Mouse (Mus musculus) cerebral cortex, adult 2 months (tissue): Measurements from ENCODE around the gene Lamb1.

Experiments used
- WGBS: fragments of 180-500 bp; shearing (Covaris S2); methylation state at CpG from one replicate; pipeline ENCODE4 v1.1.7; 2018; 5-methylcytosine and 5-hydroxymethylcytosine counted together

The Lamb1 gene

DNA sequence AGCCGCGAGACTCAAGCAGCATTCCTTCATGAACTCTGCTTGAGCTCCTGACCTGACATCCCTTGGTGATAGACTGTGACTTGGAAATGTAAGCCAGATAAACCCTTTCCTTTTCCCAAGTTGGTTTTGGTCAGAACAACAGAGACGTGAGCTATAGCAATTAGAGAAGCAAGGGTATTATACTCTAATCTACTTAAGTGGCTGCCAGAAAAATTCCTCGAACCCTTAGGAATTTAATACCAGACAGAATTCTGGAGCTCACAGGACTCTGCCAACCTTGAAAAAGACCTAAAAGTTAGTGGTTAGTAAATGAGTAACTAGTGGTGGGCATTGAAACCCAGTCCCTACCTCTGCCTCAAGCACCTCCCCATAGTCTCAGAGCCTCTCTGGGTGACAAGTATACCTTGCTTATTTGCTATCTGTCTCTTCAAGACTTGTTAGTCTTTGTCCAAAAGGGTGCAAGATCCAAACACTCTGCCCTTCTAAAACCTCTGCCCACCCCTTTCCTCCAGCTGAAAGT, 18.6 kb downstream of the Lamb1 start:
- WGBS, result 79% methylated on average over 4 of the region's 4 CpGs

- 89% methylated on average over 10 of the region's 10 CpGs for WGBS
These were observed 24.0 kb downstream of the Lamb1 start for GRCm38 (mm10) chr12:31289046-31289445.

- 56% methylated on average over 3 of the region's 3 CpGs for WGBS
These were observed 25.9 kb downstream of the Lamb1 start for GRCm38 (mm10) chr12:31290951-31291350.

- WGBS, result 77% methylated on average over 15 of the region's 15 CpGs
These were observed 28.5 kb downstream of the Lamb1 start for GRCm38 (mm10) chr12:31293361-31294142.

DNA sequence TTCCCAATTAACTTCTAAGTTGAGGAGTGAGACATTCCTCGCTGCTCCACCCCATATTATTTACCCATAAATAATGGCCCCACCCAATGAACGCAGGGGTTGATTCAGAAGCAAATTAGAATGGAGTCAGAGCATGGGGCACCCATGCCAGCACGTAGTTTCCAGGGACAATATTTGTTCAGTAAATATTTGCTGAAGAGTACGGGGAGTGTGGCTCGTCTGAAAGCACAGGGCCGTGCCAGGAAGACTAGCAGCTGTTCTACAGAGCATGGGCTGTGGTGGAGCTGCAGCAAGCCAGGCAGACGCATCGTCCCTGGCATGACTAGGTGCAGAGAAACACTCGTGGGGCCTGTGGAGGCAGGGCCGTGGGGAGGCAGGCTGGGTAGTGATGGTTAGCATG, 29.5 kb downstream of the Lamb1 start:
- 55% methylated on average over 10 of the region's 10 CpGs for WGBS

GRCm38 (mm10) chr12:31294996-31295395, 30.0 kb downstream of the Lamb1 start:
- 69% methylated on average over 11 of the region's 11 CpGs for WGBS

DNA sequence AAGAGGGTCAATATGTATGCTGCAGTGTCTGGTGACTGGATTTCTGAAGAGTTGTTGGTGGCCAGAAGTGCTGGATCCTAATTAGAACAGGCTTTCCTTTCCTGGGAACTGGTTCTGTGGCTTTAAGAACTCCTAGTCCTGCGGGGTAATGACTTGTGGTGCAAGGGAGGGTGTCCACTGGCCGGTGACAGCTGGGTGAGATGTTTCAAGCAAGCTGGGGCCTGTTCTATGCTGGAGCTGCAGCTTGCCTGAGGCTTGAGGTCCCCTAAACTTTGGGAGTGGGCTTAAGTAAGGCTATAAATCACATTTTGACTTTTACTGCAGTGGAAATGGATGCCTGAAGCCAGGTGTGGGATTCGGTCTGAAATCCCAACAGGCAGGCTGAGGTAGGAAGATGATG, 30.5 kb downstream of the Lamb1 start:
- 74% methylated on average over 3 of the region's 3 CpGs for WGBS

GRCm38 (mm10) chr12:31296097-31296496, 31.1 kb downstream of the Lamb1 start:
- WGBS, result 85% methylated on average over 4 of the region's 4 CpGs

- 87% methylated on average over 4 of the region's 4 CpGs for WGBS
These were observed 33.1 kb downstream of the Lamb1 start for GRCm38 (mm10) chr12:31298122-31298521.

DNA sequence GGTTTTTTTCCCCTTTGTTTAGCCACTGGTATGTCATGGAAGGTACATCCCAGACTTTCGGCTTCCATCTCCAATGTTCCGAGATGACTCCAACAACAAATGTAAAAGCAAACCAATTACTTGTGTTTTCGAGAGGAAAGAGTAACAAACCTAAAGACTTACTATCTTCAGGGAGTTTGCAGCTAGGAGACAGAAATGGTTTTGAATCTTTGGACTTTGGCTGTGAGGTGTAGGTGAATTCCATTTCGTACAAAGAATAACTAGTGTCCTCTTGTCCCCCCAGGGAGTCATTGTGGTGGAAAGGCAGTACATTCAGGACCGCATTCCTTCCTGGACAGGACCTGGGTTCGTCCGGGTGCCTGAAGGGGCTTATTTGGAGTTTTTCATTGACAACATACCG, 33.5 kb downstream of the Lamb1 start:
- WGBS, result 92% methylated on average over 8 of the region's 8 CpGs

- 91% methylated on average over 3 of the region's 3 CpGs for WGBS
These were observed 34.1 kb downstream of the Lamb1 start for GRCm38 (mm10) chr12:31299126-31299525.

- 82% methylated on average over 14 of the region's 14 CpGs for WGBS
These were observed 34.7 kb downstream of the Lamb1 start for GRCm38 (mm10) chr12:31299676-31300197.

DNA sequence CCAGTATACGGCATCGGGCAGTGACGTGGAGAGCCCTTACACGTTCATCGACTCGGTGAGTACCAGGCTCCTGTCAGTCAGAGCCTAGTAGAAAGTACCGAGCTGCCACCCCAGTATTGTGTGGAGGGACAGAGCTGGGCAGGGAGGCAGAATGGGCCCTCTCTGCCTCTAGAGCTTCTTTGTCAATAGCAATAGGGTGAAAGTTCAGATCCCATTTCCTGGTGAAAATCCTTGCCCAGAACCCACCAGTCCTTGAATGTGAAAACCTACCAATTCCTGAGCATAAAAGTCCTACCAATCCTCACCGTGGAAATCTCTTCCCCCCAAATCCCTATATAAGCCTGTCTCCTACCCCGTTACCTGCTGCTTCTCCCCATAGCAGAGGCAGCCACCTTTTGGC, 35.2 kb downstream of the Lamb1 start:
- 95% methylated on average over 9 of the region's 9 CpGs for WGBS

DNA sequence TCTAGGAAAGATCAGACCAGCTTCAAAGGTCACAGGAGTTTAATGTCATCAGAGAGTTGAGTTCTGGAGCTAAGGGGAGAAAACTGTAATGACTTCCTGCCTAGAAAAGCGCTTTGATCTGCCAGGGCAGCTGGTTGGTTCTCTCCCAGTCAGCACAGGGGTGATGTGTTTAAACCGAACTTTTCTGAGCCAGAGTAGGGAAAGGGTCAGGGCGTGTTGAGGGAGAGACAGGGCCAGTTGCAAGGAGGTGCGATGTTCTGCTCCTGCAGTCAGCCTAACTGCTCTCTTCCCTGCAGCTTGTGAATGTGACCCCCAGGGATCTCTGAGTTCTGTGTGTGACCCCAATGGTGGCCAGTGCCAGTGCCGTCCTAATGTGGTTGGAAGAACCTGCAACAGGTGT, 37.2 kb downstream of the Lamb1 start:
- 79% methylated on average over 5 of the region's 5 CpGs for WGBS

DNA sequence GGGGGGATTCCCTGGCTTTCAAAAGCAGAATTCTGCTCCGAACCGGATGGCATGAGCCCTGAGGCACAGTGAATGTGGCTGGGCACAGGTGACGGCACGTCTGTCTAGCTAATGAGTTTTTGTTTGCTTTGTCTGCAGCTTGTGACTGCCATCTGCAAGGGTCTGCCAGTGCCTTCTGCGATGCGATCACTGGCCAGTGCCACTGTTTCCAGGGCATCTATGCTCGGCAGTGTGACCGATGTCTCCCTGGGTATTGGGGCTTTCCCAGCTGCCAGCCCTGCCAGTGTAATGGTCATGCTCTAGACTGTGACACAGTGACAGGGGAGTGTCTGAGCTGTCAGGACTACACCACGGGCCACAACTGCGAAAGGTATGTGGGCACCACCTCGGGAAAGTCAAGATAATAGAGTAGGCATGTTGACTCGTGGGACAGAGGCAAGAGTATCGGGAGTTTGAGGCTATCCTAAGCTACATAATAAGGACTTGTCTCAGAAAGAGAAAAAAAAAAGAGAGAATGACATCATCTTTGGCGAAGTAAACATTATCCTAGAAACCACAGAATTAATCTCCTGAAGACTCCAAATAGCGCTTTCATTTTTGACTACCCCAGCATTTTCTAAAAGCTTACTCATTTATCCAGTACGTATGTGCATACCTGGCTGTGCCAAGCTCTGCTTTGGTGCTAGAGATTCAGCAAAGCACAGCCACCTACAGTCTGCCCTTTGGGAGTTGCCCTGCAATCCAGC, 37.9 kb downstream of the Lamb1 start:
- WGBS, result 55% methylated on average over 16 of the region's 16 CpGs

DNA sequence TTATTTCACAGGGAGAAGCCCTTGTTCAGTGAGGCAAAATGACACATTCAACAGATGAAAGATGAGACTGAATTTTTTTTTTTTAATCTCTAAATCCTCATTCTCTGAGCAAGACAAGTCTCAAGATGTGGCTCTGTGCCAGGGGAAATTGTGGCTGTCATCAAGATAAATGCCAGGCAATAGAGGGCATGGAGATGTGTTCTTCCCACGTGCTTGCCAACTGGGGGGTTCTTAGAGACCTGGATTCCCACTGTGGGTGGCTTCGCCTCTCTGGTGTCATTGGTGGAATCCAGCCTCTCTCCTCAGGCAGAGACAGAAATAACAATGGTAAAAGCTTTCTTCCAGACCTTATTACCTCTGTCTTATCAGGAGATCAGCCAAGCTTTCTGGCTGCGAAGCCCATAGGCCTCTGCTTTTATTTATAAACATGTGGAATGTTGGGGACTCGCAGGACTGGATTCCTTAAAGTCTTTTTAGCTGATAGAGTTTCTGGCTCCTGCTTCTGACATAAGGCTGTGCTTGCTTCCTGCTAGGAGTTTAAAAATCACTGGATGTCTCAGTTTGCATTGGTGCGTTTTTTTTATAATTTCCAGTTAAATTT, 41.1 kb downstream of the Lamb1 start:
- 46% methylated on average over 5 of the region's 5 CpGs for WGBS

DNA sequence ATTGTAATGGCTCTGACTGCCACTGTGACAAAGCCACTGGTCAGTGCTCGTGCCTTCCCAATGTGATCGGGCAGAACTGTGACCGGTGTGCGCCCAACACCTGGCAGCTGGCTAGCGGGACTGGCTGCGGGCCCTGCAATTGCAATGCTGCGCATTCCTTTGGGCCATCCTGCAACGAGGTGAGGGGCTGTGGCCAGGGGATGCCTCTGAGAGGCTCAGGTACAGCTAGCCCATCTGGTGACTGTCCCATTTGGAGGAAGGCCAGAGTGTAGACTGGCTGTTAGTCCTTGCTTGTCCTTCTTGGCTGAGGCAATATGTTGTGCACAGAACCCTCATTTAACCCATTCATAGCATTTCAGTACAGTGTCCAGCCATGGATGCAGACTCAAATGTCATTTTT, 42.0 kb downstream of the Lamb1 start:
- WGBS, result 90% methylated on average over 8 of the region's 8 CpGs

- 93% methylated on average over 8 of the region's 8 CpGs for WGBS
These were observed 42.7 kb downstream of the Lamb1 start for GRCm38 (mm10) chr12:31307756-31308155.

DNA sequence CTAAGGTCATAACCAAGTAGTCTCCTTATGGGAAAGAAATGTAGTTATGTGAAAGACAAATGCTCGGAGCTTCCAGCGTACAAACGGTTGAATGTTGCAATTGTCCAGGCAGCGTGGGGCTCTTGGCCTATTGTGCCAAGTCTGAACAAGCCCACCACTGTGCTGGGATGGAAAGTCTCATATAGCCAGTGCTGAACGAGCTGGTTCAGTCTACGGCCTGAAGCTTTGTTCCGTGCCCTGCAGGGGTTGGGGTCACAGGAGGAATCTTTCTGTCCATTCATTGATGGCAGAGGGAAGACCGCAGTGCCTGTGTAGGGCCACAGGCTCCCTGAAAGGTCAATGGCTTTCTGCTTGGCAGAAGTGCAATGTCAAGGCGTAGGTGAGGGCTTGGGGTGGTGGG, 45.7 kb downstream of the Lamb1 start:
- 79% methylated on average over 9 of the region's 9 CpGs for WGBS

- 87% methylated on average over 9 of the region's 9 CpGs for WGBS
These were observed 46.7 kb downstream of the Lamb1 start for GRCm38 (mm10) chr12:31311671-31312265.

GRCm38 (mm10) chr12:31312281-31312680, 47.2 kb downstream of the Lamb1 start:
- 95% methylated on average over 5 of the region's 5 CpGs for WGBS

GRCm38 (mm10) chr12:31313136-31313535, 48.1 kb downstream of the Lamb1 start:
- 94% methylated on average over 4 of the region's 4 CpGs for WGBS
